Mouse (Mus musculus) layer of hippocampus, postnatal 14 days (tissue): ENCODE data around the gene Gm364. TPM values are rescaled to one million over a fixed set of nuclear protein-coding genes. Genes with fewer than 3 reads are reported as not detected.

Experiments used
- total RNA-seq, 2 experiments: library from RNA; stranded (reverse); gene quantifications; 2 replicates each; pipeline ENCODE4 v1.2.3; 2021

The Gm364 gene
- total RNA-seq, 2 experiments from 2014 or later: not detected

Other genes with a start within 250 kb of the Gm364 start
- not detected for gene Cd40lg, start 197.0 kb upstream of the Gm364 start, total RNA-seq
- gene Arhgef6, start 70.4 kb upstream of the Gm364 start, total RNA-seq: 10 to 100 TPM; 30.4 to 31.4 TPM
- 10 to 100 TPM; 65.2 to 71.4 TPM for gene Rbmx, start 16.1 kb upstream of the Gm364 start, total RNA-seq
- gene Gpr101, start 94.6 kb downstream of the Gm364 start, total RNA-seq: 1 to 10 TPM; 5.8 to 8.0 TPM